Mouse (Mus musculus): ENCODE measurements around the gene Sept9. TPM values are rescaled to one million over a fixed set of nuclear protein-coding genes. Genes with fewer than 3 reads are reported as not detected.
"Not testable (repeated sequence)": the region's sequence is repeated elsewhere in the genome, so short reads cannot be mapped to it uniquely, and the experiment has no call there.

The Sept9 gene
- total RNA-seq, 2 experiments from 2014 or later = 65.0 to 69.0 TPM

- intact Hi-C loops (cut with DNase I); DNase-seq (ENCODE audit: extremely low spot score in 1 of 2, low spot score in 2 of 2): not testable (repeated sequence)
Observed at GRCm38 (mm10) chr11:117342490-117342889, 143.0 kb downstream of the Sept9 start.

GRCm38 (mm10) chr11:117343800-117344199, 144.3 kb downstream of the Sept9 start:
- no peak for DNase-seq (ENCODE audit: extremely low spot score in 1 of 2, low spot score in 2 of 2)
- intact Hi-C loops (cut with DNase I) = no loop called here

- intact Hi-C loops (cut with DNase I) = no loop called here
- DNase-seq (ENCODE audit: extremely low spot score in 1 of 2, low spot score in 2 of 2) = no peak
Observed at GRCm38 (mm10) chr11:117344339-117345021, 145.0 kb downstream of the Sept9 start.

- DNase-seq (ENCODE audit: extremely low spot score in 1 of 2, low spot score in 2 of 2) = peak; percentile 61 to 77
Observed at GRCm38 (mm10) chr11:117345022-117345765, 145.7 kb downstream of the Sept9 start.

GRCm38 (mm10) chr11:117347256-117347655, 147.8 kb downstream of the Sept9 start:
- intact Hi-C loops (cut with DNase I) = no loop called here
- no peak for DNase-seq (ENCODE audit: extremely low spot score in 1 of 2, low spot score in 2 of 2)

More at GRCm38 (mm10) chr11:117345022-117345765, 145.7 kb downstream of the Sept9 start:
- intact Hi-C loops (cut with DNase I) = no loop called here

- intact Hi-C loops (cut with DNase I) = no loop called here
- DNase-seq (ENCODE audit: extremely low spot score in 1 of 2, low spot score in 2 of 2) = no peak
Observed at GRCm38 (mm10) chr11:117348429-117349103, 149.1 kb downstream of the Sept9 start.

DNA sequence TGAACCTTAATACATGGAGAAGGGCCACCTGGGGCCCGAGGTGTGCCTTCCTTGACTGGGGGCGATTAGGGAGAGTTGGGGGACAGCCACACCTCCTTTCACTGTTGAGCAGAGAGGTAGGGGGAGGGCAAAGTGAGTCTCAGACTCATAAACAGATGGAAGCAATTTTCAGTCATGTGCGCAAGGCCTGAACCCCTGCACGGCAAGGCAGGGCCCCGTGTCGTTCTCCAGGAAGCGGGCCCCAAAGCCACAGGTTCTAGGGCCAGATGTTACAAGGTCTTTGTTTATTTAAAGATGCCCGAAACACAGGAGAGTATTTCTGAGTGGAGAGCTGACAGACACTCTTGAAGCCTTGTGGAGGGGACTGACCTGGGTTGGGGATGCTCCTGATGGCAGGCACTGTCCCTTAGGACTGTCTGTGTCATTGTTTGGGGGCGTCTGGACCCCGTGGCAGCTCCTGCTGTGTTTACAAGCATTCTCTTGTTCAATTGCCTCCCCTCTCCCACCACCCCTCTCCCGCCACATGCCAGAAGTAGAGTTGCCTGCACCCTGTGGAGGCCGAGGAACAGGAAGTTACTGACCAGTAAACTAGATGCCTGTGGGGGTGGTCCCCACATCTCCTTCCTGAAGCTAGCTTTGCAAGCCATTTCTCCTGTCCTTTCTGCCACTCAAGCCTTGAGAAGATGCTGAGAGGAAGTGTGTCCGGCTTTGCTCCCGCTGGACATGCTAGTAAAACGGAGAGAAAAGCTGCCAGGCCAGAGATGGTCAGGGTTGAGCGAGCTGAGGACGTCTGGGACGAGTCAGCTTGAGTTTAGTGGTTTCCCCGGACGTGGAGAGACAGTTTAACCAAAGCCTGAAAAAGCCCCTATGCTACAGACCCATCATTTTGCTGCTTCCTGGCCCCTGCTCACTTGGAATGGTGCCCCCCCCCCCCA, 150.2 kb downstream of the Sept9 start:
- intact Hi-C loops (cut with DNase I) = no loop called here

DNA sequence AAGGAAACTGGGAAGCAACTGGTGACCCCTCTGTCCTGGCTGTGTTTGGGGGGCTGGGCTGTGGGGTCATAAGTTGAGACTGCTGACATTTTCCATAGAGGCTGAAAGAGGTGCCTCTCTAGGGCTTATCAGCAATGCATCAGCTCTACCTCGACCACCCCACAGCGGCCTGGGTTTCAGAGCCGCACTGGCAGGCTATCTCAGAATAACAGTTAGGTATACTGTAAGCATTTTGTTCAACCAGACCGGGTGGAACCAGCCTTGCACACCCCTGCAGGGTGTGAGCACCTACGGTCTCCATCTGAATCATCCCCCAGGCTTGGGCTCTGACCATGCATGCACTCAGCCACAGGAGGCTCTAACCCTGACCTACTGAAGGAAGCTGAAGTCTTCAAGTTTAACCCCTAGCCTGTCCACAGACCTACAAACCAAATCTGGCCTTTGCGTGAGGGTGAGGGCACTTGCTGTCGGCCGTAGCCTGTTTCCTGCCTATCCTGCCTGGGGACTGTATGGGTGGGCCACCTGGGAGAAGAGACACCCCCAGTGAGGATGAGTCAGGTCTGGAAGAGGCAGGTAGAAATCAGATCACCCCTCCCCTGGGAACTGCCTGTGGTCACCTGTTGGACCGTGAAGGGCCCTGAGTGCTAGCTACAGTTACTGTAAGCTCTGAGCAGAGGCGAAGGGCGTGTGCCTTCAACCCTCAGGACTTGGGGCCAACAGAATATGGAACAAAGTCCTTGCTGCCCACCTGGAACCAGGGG, 151.2 kb downstream of the Sept9 start:
- intact Hi-C loops (cut with DNase I) = no loop called here
- no peak for DNase-seq (ENCODE audit: extremely low spot score in 1 of 2, low spot score in 2 of 2)

More for the DNA sequence above, 150.2 kb downstream of the Sept9 start:
- no peak for DNase-seq (ENCODE audit: extremely low spot score in 1 of 2, low spot score in 2 of 2)

- intact Hi-C loops (cut with DNase I) = no loop called here
- DNase-seq (ENCODE audit: extremely low spot score in 1 of 2, low spot score in 2 of 2) = no peak
Observed at GRCm38 (mm10) chr11:117353126-117353525, 153.7 kb downstream of the Sept9 start.

DNA sequence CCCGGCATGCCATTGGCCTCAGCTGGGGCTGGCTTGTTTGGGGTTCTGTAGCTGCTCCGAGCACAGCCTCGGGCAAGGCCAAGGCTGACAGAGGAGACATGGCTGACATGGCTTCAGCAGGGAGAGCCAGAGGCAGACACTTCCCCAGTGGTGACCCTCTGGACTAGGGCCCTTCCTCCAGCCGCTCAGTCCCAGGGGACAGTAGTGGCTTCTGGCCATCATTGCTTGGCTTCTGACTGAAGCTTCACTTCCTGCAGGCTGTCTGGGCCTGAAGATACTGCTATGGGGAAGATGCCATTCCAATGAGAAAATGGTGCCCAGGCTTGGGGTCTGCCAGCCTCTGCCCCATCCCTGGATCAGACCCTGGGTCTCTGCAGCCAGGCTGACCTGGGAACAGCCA, 154.6 kb downstream of the Sept9 start:
- DNase-seq (ENCODE audit: extremely low spot score in 1 of 2, low spot score in 2 of 2) = peak in 1 of 2 experiments; percentile 78
- intact Hi-C loops (cut with DNase I) = no loop called here

DNA sequence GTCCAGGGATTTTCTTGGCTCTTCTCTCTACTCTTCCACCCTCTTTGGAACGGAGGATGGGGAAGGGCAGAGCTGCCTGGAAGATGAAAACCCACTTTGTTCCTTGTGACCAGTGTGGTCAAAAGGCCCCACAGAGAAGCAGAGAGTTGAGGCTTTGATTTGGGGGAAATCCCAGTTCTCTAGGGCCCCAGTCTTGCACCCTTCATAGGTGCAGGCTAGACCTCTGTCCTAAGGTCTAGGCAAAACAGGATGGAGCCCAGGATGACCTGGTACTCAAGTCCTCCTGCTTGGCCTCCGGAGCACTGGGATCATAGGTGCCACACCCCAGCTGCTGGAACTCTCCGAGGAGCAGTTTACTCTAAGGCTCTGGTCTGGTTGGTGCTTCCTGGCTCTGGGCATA, 157.5 kb downstream of the Sept9 start:
- intact Hi-C loops (cut with DNase I) = loop anchor here (5.0 kb wide), 2 partner anchors 45 to 285 kb away; no protein-coding TSS in a partner anchor
- no peak for DNase-seq (ENCODE audit: extremely low spot score in 1 of 2, low spot score in 2 of 2)

- intact Hi-C loops (cut with DNase I) = loop anchor here (1.0 to 5.0 kb wide), 3 partner anchors 46 to 286 kb away; no protein-coding TSS in a partner anchor
- peak; percentile 92 to 93 for DNase-seq (ENCODE audit: extremely low spot score in 1 of 2, low spot score in 2 of 2)
Observed at GRCm38 (mm10) chr11:117357916-117358639, 158.6 kb downstream of the Sept9 start.

- intact Hi-C loops (cut with DNase I) = loop anchor here (5.0 kb wide), 2 partner anchors 47 to 287 kb away; no protein-coding TSS in a partner anchor
- DNase-seq (ENCODE audit: extremely low spot score in 1 of 2, low spot score in 2 of 2) = no peak
Observed at GRCm38 (mm10) chr11:117359161-117359560, 159.7 kb downstream of the Sept9 start.

- intact Hi-C loops (cut with DNase I) = loop anchor here (5.0 kb wide), 2 partner anchors 48 to 288 kb away; no protein-coding TSS in a partner anchor
- DNase-seq (ENCODE audit: extremely low spot score in 1 of 2, low spot score in 2 of 2) = peak; percentile 49 to 72
Observed at GRCm38 (mm10) chr11:117359870-117360269, 160.4 kb downstream of the Sept9 start.

DNA sequence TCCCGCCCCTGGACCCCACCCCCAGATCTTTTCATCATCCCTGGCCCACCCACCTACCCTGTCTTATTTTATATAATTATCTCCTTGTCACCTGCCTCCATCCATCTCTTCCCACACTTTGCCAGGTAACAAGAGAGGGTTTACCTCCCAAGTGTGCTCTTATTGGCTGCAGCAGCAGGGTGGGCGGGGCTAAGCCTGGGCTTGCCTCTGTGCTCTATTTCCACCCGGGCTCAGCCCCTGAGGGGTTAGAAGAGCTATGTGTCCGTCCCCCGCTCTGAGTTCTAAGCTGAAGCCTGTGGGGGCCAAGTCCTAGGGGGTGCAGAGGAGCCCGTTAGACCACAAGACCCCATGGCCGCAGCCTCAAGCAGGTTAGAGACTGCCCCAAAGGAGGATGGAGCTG, 161.1 kb downstream of the Sept9 start:
- intact Hi-C loops (cut with DNase I) = no loop called here
- DNase-seq (ENCODE audit: extremely low spot score in 1 of 2, low spot score in 2 of 2) = no peak

GRCm38 (mm10) chr11:117362307-117362706, 162.8 kb downstream of the Sept9 start:
- intact Hi-C loops (cut with DNase I) = no loop called here
- DNase-seq (ENCODE audit: extremely low spot score in 1 of 2, low spot score in 2 of 2) = no peak

- intact Hi-C loops (cut with DNase I) = no loop called here
- no peak for DNase-seq (ENCODE audit: extremely low spot score in 1 of 2, low spot score in 2 of 2)
Observed at GRCm38 (mm10) chr11:117363918-117364317, 164.5 kb downstream of the Sept9 start.

Data from left cerebral cortex, postnatal 10 days (tissue).